Mouse (Mus musculus): ENCODE data around the gene Cyp2d10.
"Not testable (repeated sequence)": the region's sequence is repeated elsewhere in the genome, so short reads cannot be mapped to it uniquely, and the experiment has no call there.

The Cyp2d10 gene

GRCm38 (mm10) chr15:82395955-82396354 lies 11.0 kb downstream of the Cyp2d10 start:
- not testable (repeated sequence) for DNase-seq

GRCm38 (mm10) chr15:82393922-82394321 lies 13.1 kb downstream of the Cyp2d10 start, which contains the start of gene Cyp2d11:
TSS of gene Cyp2d11 (minus strand) at chr15:82394022.
- not testable (repeated sequence) for DNase-seq

- not testable (repeated sequence) for DNase-seq
Measured at GRCm38 (mm10) chr15:82389916-82390315, 17.1 kb downstream of the Cyp2d10 start.

- no peak for DNase-seq
Measured at GRCm38 (mm10) chr15:82385729-82386128, 21.3 kb downstream of the Cyp2d10 start.

- no peak for DNase-seq
Measured at GRCm38 (mm10) chr15:82382441-82382840, 24.6 kb downstream of the Cyp2d10 start.

GRCm38 (mm10) chr15:82380714-82381062 lies 26.3 kb downstream of the Cyp2d10 start:
- no peak for DNase-seq

GRCm38 (mm10) chr15:82379871-82380713 lies 26.9 kb downstream of the Cyp2d10 start, which contains the start of gene Cyp2d22:
TSS of gene Cyp2d22 (minus strand) at chr15:82380260.
- DNase-seq: peak; percentile 66 to 75

- peak in 1 of 2 experiments; percentile 28 for DNase-seq
Measured at GRCm38 (mm10) chr15:82379511-82379870, 27.5 kb downstream of the Cyp2d10 start.

GRCm38 (mm10) chr15:82378261-82379180 lies 28.5 kb downstream of the Cyp2d10 start:
- peak; percentile 23 to 48 for DNase-seq

GRCm38 (mm10) chr15:82377701-82378100 lies 29.3 kb downstream of the Cyp2d10 start:
- no peak for DNase-seq

GRCm38 (mm10) chr15:82376393-82377138 lies 30.4 kb downstream of the Cyp2d10 start:
- peak; percentile 71 to 83 for DNase-seq

GRCm38 (mm10) chr15:82375855-82376254 lies 31.1 kb downstream of the Cyp2d10 start:
- DNase-seq: no peak

GRCm38 (mm10) chr15:82374437-82374836 lies 32.6 kb downstream of the Cyp2d10 start:
- no peak for DNase-seq

- no peak for DNase-seq
Measured at GRCm38 (mm10) chr15:82372991-82373390, 34.0 kb downstream of the Cyp2d10 start.

- no peak for DNase-seq
Measured at GRCm38 (mm10) chr15:82372446-82372845, 34.5 kb downstream of the Cyp2d10 start.

- DNase-seq: no peak
Measured at GRCm38 (mm10) chr15:82368851-82369250, 38.1 kb downstream of the Cyp2d10 start.

- DNase-seq: no peak
Measured at GRCm38 (mm10) chr15:82368146-82368545, 38.8 kb downstream of the Cyp2d10 start.

- not testable (repeated sequence) for DNase-seq
Measured at GRCm38 (mm10) chr15:82364561-82364960, 42.4 kb downstream of the Cyp2d10 start.

- not testable (repeated sequence) for DNase-seq
Measured at GRCm38 (mm10) chr15:82363801-82364200, 43.2 kb downstream of the Cyp2d10 start.

GRCm38 (mm10) chr15:82362234-82362633 lies 44.8 kb downstream of the Cyp2d10 start:
- DNase-seq: no peak

- DNase-seq: no peak
Measured at GRCm38 (mm10) chr15:82361459-82362018, 45.5 kb downstream of the Cyp2d10 start.
